Mouse (Mus musculus) urinary bladder, postnatal 4 days (tissue): ENCODE data around the gene Fam19a1.
A peak's percentile ranks its signal among the peaks of the same experiment; 100 is the strongest.
"Not testable (repeated sequence)": the region's sequence is repeated elsewhere in the genome, so short reads cannot be mapped to it uniquely, and the experiment has no call there.

Experiments
- DNase-seq, 2 experiments: peaks; one replicate each; pipeline ENCODE4 v3.0.0; 2021 to 2022; ENCODE audit warnings: low spot score in 2 of 2

Gene Fam19a1

GRCm38 (mm10) chr6:96112854-96113253 lies at the start of gene Fam19a1:
Gene Fam19a1, plus strand, starts transcription at chr6:96113154.
- DNase-seq, result no peak

- DNase-seq, result no peak
These were observed 41.9 kb upstream of the Fam19a1 start for GRCm38 (mm10) chr6:96071080-96071479.

- no peak for DNase-seq
These were observed 41.4 kb upstream of the Fam19a1 start for GRCm38 (mm10) chr6:96071567-96071966.

- DNase-seq, result no peak
These were observed 23.0 kb upstream of the Fam19a1 start for GRCm38 (mm10) chr6:96089961-96090360.

- DNase-seq, result no peak
These were observed 19.2 kb upstream of the Fam19a1 start for GRCm38 (mm10) chr6:96093716-96094115.

- no peak for DNase-seq
These were observed 14.7 kb upstream of the Fam19a1 start for GRCm38 (mm10) chr6:96098225-96098624.

- DNase-seq, result no peak
These were observed 1.3 kb upstream of the Fam19a1 start for GRCm38 (mm10) chr6:96111656-96112055.

GRCm38 (mm10) chr6:96114151-96114550 lies 1.2 kb downstream of the Fam19a1 start:
- DNase-seq, result no peak

GRCm38 (mm10) chr6:96116148-96116533 lies 3.2 kb downstream of the Fam19a1 start:
- no peak for DNase-seq

- DNase-seq, result peak; percentile 28 to 60
These were observed 3.7 kb downstream of the Fam19a1 start for GRCm38 (mm10) chr6:96116534-96117272.

GRCm38 (mm10) chr6:96143326-96143725 lies 30.4 kb downstream of the Fam19a1 start:
- DNase-seq, result no peak

GRCm38 (mm10) chr6:96165403-96165802 lies 52.4 kb downstream of the Fam19a1 start:
- DNase-seq, result no peak

- DNase-seq, result no peak
These were observed 52.9 kb downstream of the Fam19a1 start, which contains the start of gene 1700123L14Rik for GRCm38 (mm10) chr6:96165818-96166379. Gene 1700123L14Rik, minus strand, starts transcription at chr6:96166243.

- no peak for DNase-seq
These were observed 54.1 kb downstream of the Fam19a1 start for GRCm38 (mm10) chr6:96167031-96167430.

- no peak for DNase-seq
These were observed 60.7 kb downstream of the Fam19a1 start for GRCm38 (mm10) chr6:96173681-96174080.

GRCm38 (mm10) chr6:96178530-96178929 lies 65.6 kb downstream of the Fam19a1 start:
- DNase-seq, result no peak

GRCm38 (mm10) chr6:96183392-96183791 lies 70.4 kb downstream of the Fam19a1 start:
- DNase-seq, result no peak

- DNase-seq, result no peak
These were observed 73.6 kb downstream of the Fam19a1 start for GRCm38 (mm10) chr6:96186517-96186916.

GRCm38 (mm10) chr6:96198991-96199390 lies 86.0 kb downstream of the Fam19a1 start:
- not testable (repeated sequence) for DNase-seq

GRCm38 (mm10) chr6:96205395-96205794 lies 92.4 kb downstream of the Fam19a1 start:
- no peak for DNase-seq

GRCm38 (mm10) chr6:96234806-96235205 lies 121.9 kb downstream of the Fam19a1 start:
- no peak for DNase-seq

GRCm38 (mm10) chr6:96244320-96244719 lies 131.4 kb downstream of the Fam19a1 start:
- DNase-seq, result no peak

- DNase-seq, result no peak
These were observed 139.0 kb downstream of the Fam19a1 start for GRCm38 (mm10) chr6:96252001-96252400.
